Mouse (Mus musculus) olfactory bulb, adult 2 months (tissue): Measurements from ENCODE around the gene Cd320. TPM values are rescaled to one million over a fixed set of nuclear protein-coding genes. Genes with fewer than 3 reads are reported as not detected.
"Not testable (repeated sequence)": the region's sequence is repeated elsewhere in the genome, so short reads cannot be mapped to it uniquely, and the experiment has no call there.

Experiments
- H3K27ac ChIP-seq: fragments of 200-500 bp; 2 replicates; pipeline ENCODE4 v1.5.1; 2012; ENCODE audit warnings: low read depth, low read length; ENCODE audit not compliant: insufficient read depth
- H3K4me1 ChIP-seq: fragments of 200-500 bp; 2 replicates; pipeline ENCODE4 v1.6.1; 2012; ENCODE audit warnings: low read length; ENCODE audit not compliant: control insufficient read depth, insufficient read depth
- H3K4me3 ChIP-seq: fragments of 200-500 bp; 2 replicates; pipeline ENCODE4 v1.5.1; 2012; ENCODE audit warnings: mild to moderate bottlenecking, low read depth, low read length, moderate library complexity; ENCODE audit not compliant: insufficient read depth
- CTCF ChIP-seq: fragments of 200-500 bp; IDR thresholded peaks from 2 replicates; pipeline ENCODE4 v1.5.1; 2012; ENCODE audit warnings: low read depth, mild to moderate bottlenecking, low read length, moderate library complexity; ENCODE audit not compliant: insufficient read depth
- POLR2A ChIP-seq: fragments of 200-500 bp; IDR thresholded peaks from 2 replicates; pipeline ENCODE4 v1.6.1; 2012; ENCODE audit warnings: mild to moderate bottlenecking, low read depth, low read length, moderate library complexity; ENCODE audit not compliant: insufficient read depth
- WGBS: fragments of 180-500 bp; shearing (Covaris S2); methylation state at CpG from one replicate; pipeline ENCODE4 v1.1.7; 2018; 5-methylcytosine and 5-hydroxymethylcytosine counted together
- polyA plus RNA-seq: library from polyadenylated mRNA; stranded (reverse); fragments of >200 nt; gene quantifications from 2 replicates; pipeline ENCODE4 v1.2.4, GENCODE M21; 2012; ENCODE audit warnings: low replicate concordance; ENCODE audit not compliant: missing spikeins, insufficient read depth, insufficient read length

The Cd320 gene
- polyA plus RNA-seq, 1 experiment, result not detected

DNA sequence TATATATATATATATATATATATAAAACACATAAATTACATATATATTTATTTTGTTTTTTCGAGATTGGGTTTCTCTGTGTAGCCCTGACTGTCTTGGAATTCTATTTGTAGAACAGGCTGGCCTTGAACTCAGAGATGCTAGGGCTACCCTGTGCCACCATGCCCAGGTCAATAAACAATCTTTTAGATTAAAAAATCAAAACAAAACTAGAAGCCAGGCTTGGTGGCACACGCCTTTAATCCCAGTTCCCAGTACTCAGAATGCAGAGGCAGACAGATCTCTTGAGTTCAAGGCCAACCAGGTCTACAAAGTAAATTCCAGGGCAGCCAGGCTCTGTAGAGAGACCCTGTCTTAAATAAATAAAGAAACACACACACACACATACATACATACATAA is 48.5 kb downstream of the Cd320 start:
- peaks cover 3% of the 10 kb centered on the region for H3K4me1 ChIP-seq
- no peak overlapping the region for H3K27ac ChIP-seq
- no peak for TF ChIP-seq CTCF
- 60% methylated on average over 2 of the region's 2 CpGs for WGBS
- H3K4me3 ChIP-seq, result no peak overlapping the region

DNA sequence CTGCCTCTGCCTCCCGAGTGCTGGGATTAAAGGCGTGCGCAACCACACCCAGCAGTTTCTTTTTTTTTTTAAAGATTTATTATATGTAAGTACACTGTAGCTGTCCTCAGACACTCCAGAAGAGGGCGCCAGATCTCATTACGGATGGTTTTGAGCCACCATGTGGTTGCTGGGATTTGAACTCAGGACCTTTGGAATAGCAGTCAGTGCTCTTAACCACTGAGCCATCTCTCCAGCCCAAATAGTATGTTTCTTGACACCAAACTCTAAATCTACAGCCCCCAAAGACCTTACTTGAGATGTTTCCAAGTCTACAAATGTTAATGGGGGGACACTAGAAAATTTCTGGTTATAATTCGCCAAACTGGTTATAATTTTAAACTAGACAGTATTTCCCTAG is 49.0 kb downstream of the Cd320 start:
- H3K27ac ChIP-seq, H3K4me1 ChIP-seq: not testable (repeated sequence)
- WGBS, result 71% methylated on average over 6 of the region's 6 CpGs

DNA sequence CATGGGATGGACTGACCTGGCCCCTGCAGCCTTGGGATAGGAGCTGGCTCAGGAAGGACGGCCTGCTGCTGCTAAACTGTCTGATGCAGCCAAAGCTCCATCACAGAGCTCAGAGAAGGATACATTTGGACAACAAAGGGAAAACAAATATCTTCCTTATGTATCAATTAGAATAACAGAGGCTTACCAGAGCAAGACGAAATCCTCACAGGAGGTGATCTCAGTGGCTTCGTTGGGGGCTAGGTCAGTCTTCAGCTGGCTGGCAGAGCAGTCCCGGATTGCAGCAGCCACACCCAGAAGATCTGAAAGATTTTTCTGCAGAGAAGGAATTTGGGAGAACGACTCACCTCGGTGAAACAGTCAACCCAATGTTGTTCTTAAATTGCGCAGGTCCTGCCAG is 49.5 kb downstream of the Cd320 start:
- no peak for TF ChIP-seq CTCF
- TF ChIP-seq POLR2A, result no peak
- Histone ChIP-seq H3K4me1 (peaks cover 3% of the 10 kb centered on the region), H3K4me3 (no peak overlapping the region), H3K27ac (no peak overlapping the region)
- WGBS, result 36% methylated on average over 7 of the region's 7 CpGs

More for the DNA sequence above, 49.0 kb downstream of the Cd320 start:
- H3K4me3 ChIP-seq, result not testable (repeated sequence)

DNA sequence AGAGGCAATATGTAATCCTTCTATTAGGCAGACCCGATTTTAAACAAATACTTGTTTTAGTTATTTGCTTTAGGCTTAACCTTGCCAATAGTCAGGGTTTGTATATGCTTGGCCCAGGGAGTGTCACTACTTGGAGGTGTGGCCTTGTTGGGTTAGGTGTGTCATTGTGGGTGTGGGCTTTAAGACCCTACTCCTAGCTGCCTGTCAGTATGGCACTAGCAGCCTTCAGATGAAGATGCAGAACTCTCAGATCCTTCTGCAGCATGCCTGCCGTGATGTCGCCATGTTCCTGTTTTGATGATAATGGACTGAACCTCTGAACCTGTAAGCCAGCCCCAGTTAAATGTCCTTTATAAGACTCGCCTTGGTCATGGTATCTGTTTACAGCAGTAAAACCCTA is 50.1 kb downstream of the Cd320 start:
- H3K4me3 ChIP-seq, H3K27ac ChIP-seq, H3K4me1 ChIP-seq: not testable (repeated sequence)
- WGBS, result 77% methylated on average over 4 of the region's 4 CpGs

DNA sequence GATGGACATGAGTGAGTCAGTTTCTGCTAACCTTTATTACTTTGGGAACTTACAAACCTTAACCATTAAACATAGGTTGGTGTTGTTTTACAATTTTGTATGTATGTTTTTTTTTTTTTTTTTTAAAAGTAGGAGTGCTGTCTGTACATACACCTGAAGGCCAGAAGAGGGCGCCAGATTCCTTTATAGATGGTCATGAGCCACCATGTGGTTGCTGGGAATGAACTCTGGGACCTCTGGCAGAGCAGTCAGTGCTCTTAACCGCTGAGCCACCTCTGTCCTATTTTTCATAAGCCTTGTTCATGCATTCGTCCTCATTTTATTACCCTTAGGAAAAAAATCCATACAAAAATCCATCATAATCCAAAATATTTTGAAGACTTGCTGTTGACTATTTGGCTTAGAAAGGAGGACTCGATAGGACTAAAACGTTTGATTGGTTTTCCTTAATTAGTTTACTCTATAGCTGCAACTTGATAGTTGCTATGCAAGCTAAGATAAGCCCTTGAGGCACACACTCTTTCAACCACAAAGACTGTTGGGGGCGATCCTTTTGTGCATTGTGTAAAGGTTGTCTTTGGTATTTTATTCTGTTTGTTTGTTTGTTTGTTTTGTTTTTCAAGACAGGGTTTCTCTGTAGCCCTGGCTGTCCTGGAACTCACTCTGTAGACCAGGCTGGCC is 54.4 kb downstream of the Cd320 start:
- 45% methylated on average over 6 of the region's 6 CpGs for WGBS
- Histone ChIP-seq H3K4me1 (no peaks in the 10 kb centered on the region), H3K27ac (no peak overlapping the region), H3K4me3 (no peak overlapping the region)
- TF ChIP-seq POLR2A, result no peak
- TF ChIP-seq CTCF, result no peak

DNA sequence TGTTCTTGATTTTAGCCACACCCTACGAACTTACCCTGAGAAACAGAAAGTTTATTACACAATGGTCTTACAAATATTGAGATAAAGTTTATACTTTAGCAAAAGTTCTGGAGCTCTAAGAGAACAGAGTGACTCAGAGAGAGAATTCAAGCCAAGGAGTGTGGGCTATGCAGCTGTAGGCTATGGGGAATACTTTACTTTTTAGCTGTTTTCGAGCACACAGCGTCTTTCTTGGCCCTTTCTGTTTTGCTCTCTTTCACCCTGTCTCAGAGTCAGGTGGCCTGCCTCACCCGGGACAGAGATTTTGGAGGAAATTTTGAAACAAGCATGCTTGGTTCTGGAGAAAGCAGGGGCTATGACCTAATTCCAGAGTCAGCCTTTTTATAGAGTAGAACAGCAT is 55.3 kb downstream of the Cd320 start:
- not testable (repeated sequence) for H3K27ac ChIP-seq, H3K4me3 ChIP-seq, H3K4me1 ChIP-seq
- 80% methylated on average over 4 of the region's 4 CpGs for WGBS

Other genes starting within 250 kb of the Cd320 start
- not detected in 2 replicates for gene Zfp414, start 214.0 kb upstream of the Cd320 start, polyA plus RNA-seq
- not detected in 2 replicates for gene Pram1, start 205.0 kb upstream of the Cd320 start, polyA plus RNA-seq
- gene Hnrnpm, start 156.2 kb upstream of the Cd320 start, polyA plus RNA-seq, result 317 TPM in 1 of 2 replicates, not detected in the other
- gene March2, start 124.4 kb upstream of the Cd320 start, polyA plus RNA-seq, result not detected in 2 replicates
- gene Rab11b, start 82.6 kb upstream of the Cd320 start, polyA plus RNA-seq, result 744 TPM in 1 of 2 replicates, not detected in the other
- gene Angptl4, start 61.3 kb upstream of the Cd320 start, polyA plus RNA-seq, result not detected in 2 replicates
- not detected in 2 replicates for gene Kank3, start 32.6 kb upstream of the Cd320 start, polyA plus RNA-seq
- not detected in 2 replicates for gene Rps28, start 18.5 kb upstream of the Cd320 start, polyA plus RNA-seq
- 751 TPM in 1 of 2 replicates, not detected in the other for gene Ndufa7, start 18.5 kb upstream of the Cd320 start, polyA plus RNA-seq
- gene Gm7029, start 30.7 kb downstream of the Cd320 start, polyA plus RNA-seq, result not detected in 2 replicates
- not detected in 2 replicates for gene Kifc1, start 47.6 kb downstream of the Cd320 start, polyA plus RNA-seq
- not detected in 2 replicates for gene Platr17, start 62.0 kb downstream of the Cd320 start, polyA plus RNA-seq
- gene Daxx, start 66.3 kb downstream of the Cd320 start, polyA plus RNA-seq, result not detected in 2 replicates
- gene Tapbp, start 72.8 kb downstream of the Cd320 start, polyA plus RNA-seq, result 118 TPM in 1 of 2 replicates, not detected in the other
- not detected in 2 replicates for gene Zbtb22, start 72.8 kb downstream of the Cd320 start, polyA plus RNA-seq
- gene Rgl2, start 86.5 kb downstream of the Cd320 start, polyA plus RNA-seq, result 671 TPM in 1 of 2 replicates, not detected in the other
- not detected in 2 replicates for gene Pfdn6, start 97.3 kb downstream of the Cd320 start, polyA plus RNA-seq
- gene Wdr46, start 97.6 kb downstream of the Cd320 start, polyA plus RNA-seq, result not detected in 2 replicates
- not detected in 2 replicates for gene B3galt4, start 108.4 kb downstream of the Cd320 start, polyA plus RNA-seq
- gene Vps52, start 112.7 kb downstream of the Cd320 start, polyA plus RNA-seq, result not detected in 2 replicates
- 1,298 TPM in 1 of 2 replicates, not detected in the other for gene Rps18, start 112.9 kb downstream of the Cd320 start, polyA plus RNA-seq
- gene H2-K1, start 157.3 kb downstream of the Cd320 start, polyA plus RNA-seq, result not detected in 2 replicates
- gene Ring1, start 181.6 kb downstream of the Cd320 start, polyA plus RNA-seq, result not detected in 2 replicates
- gene H2-Ke6, start 185.0 kb downstream of the Cd320 start, polyA plus RNA-seq, result not detected in 2 replicates
- not detected in 2 replicates for gene Slc39a7, start 188.6 kb downstream of the Cd320 start, polyA plus RNA-seq
- not detected in 2 replicates for gene Rxrb, start 188.7 kb downstream of the Cd320 start, polyA plus RNA-seq
- not detected in 2 replicates for gene Col11a2, start 196.3 kb downstream of the Cd320 start, polyA plus RNA-seq
- gene H2-Oa, start 249.2 kb downstream of the Cd320 start, polyA plus RNA-seq, result not detected in 2 replicates